Mouse (Mus musculus) liver (tissue): ENCODE measurements around the gene Olfr646.

Experiments used
- DNase-seq: peaks from one replicate; pipeline ENCODE4 v3.0.0-alpha.2; 2020; ENCODE audit warnings: mixed read lengths

Olfr646 gene

DNA sequence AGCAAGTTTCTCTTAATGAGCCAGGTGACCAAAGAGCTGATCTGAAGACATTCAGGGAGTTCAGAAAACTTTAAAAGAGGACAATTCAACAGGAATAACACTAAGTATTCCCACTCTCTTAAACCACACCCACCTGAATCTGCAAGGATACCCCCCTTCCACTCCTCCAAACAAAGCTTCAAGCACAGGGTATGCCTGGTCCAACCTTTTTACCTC lies at the start of gene Olfr646:
Olfr646 (plus strand) TSS at position 117 of the 216 bp plus-strand sequence.
- DNase-seq: no peak

DNA sequence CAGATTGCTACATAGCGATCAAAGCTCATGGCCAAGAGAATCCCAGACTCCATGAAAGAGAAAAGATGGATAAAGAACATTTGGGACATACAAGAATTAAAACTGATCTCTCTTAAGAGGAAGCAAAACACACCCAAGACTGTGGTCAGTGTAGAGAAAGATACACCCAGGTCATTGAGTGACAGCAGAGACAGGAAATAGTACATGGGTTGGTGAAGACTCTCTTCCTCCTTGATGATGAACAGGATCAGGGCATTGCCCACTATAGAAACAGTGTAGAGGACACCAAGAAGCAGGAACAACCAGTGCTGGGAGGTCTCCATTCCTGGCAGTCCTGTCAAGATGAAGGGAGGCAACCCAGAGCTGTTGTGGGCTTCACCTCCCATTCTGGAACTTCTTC lies 45.5 kb upstream of the Olfr646 start:
- DNase-seq: no peak

DNA sequence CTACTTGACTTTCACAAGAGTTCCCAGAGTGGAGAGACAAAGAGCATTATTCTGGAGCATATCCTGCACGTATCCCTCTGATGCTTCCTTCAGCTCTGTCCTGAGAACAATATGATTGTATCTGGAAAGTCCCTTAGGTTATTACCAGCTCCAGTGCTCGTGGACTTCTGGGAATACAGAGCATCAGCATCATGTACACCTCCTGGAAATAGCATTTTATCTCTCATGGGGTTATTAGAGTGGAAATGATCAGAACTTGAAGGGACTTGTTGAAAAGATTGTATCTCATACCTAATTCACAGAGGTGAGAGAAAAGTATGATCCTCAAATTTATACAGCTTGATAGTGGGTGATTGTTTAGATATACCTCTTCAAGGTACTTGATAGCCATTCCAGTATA lies 43.3 kb upstream of the Olfr646 start, which contains the start of gene 4930516K23Rik:
4930516K23Rik (minus strand) TSS at position 101 of the 400 bp plus-strand sequence.
- no peak for DNase-seq

DNA sequence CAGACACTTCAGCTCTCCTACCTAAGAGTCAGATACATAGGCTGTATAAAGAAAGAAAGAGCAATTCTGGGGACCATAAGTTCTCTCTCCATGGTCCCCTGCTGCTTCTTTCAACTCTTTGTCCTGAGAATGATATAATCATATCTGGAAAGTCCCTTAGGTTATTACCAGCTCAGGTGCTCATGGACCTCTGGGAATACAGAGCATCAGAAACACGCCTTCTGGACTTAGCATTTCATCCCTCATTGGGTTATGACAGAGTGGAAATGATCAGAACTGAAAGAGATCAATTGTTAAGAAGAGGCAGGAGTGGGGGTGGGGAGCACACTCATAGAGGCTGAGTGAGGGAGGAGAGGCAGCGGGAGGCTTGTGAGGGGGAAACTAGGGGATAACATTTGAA lies 32.9 kb upstream of the Olfr646 start, which contains the start of gene Olfr644:
Olfr644 (minus strand) TSS at position 101 of the 400 bp plus-strand sequence.
- no peak for DNase-seq

DNA sequence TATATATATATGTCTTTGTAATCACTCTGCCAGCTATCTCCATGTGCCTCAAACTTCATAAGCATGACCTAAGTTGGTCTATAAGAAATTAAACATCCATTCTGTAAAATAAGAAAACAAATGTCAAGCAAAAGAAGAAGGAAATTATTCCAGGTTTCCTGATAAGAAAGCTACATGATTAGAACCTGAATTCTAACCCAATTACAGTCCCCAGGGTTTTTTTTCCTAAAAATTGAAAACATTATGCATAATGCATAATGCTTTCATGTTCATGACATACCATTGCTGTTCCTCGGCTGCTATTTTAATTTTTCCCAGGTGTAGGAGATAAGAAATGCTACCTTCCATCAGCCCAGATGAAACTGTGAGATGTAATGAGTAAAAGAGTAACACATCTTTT lies 19.3 kb upstream of the Olfr646 start, which contains the start of gene Olfr645:
Olfr645 (minus strand) TSS at position 101 of the 400 bp plus-strand sequence.
- no peak for DNase-seq

DNA sequence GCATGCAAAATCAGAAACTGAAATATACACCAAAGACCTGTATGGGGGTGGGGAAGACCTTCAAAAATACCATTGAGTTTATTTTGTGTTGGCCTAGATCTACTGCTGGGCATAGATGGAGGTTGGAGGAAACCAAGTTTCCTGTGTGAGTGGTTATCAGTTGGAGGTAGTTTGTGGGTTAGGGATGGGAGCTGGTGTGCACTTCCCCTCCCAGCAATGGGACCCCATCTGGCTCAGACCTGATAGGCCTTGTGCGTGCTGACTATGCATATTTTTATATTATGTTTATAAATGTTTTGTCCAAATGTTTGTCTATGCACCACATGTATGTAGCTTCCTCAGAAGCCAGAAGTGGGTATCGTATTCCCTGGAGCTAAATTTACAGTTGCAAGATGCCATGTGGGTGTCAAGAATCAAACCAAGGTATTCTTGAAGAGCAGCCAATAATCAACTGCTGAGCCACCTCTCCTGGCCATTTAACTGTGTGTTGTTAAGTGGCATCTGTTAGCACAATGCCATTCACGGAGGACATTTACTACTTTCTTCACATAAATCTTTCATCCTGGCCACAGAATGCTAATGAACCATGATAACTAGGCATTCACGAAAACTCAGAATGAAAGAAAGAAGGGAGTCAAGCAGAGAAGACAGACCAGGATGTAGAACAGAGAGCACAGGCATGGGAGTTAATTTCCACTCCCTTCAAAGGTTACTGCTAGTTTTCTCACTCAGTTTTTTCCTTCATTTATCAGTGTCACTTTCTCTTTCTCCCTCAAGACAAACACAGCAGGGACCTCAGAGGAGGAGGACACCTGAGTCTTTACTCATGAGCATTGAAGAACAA lies 538 bp upstream of the Olfr646 start:
- DNase-seq: peak; percentile 10

DNA sequence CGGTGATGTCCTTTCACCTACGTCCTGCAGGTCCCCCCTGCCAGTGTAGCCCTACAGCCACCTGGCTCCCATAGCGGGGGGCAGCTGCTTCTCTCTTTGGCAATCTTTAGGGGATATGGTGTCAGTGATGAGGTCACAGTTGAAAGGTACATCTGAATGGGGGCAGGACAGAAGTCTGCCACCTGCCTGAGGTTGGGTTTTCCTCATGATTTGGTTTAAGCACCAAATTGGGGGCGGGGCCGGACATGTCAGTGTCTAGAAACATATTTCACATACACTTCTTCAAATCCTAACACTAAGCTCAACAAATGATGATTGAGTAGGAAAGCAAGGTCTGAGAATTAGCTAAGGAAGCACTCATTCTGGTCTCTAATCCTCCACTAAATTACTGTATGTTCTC lies 25.1 kb downstream of the Olfr646 start, which contains the start of gene Ubqln5:
Ubqln5 (minus strand) TSS at position 101 of the 400 bp plus-strand sequence.
- DNase-seq: no peak

DNA sequence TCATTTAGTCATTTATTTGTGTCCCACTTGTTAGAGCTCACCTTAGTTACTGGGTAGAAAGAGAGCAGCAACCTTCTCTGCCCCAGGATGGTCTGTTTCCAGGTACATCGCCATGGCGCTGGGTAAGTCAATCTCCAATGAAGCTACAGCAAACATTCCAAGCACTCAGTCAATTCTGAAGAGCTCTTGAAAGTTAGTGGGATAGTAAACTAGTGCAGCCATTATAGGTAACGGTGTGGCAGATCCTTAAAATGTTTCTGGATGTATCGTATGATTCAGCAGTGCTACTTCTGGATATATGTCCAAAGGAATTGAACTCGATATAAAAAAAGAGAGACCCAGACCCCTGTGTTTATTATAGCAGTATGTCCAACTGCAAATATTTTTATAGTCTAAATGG lies 32.6 kb downstream of the Olfr646 start, which contains the start of gene Olfr643:
Olfr643 (minus strand) TSS at position 101 of the 400 bp plus-strand sequence.
- no peak for DNase-seq

DNA sequence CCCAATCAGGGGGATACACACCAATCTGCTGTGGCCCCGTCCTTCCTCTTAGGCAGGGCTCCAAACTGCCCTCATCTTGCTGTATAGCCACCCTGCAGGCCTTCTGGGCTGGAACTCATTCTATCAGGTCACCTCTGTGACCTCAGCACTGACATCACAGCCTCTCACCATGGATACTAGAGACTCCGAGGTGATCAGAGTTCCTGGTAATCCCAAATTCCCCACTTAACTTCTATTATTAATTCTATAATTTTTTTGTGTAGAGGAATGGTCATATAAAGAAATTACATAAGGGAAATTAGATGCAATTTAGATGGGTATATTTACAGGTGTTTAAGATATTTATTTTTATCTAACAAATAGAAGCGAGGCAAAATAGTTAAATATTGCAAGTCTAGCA lies 38.5 kb downstream of the Olfr646 start, which contains the start of gene Ubqln3:
Ubqln3 (minus strand) TSS at position 101 of the 400 bp plus-strand sequence.
- no peak for DNase-seq

DNA sequence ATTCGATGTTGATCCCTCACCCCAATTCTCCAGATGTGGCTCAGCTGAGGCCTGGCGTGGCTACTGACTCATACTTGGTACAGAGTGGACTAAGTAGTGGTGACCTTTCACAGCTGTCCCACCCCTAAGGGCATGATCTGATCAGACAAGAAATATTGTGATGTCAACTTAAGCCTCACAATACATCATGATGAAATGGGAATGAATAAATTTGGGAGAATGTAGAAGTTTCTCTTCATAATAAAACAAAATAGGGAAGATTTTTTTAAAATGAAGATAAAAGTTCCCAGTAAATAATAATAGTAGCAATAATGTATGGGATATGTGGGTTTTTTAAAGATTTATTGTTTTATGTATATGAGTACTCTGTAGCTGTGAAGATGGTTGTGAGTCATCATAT lies 45.8 kb downstream of the Olfr646 start, which contains the start of gene Ubqlnl:
Ubqlnl (minus strand) TSS at position 101 of the 400 bp plus-strand sequence.
- DNase-seq: no peak
